Mouse (Mus musculus) activated CD4-positive, CD25-positive, alpha-beta regulatory T cell, adult 4 months (primary cell): Measurements from ENCODE around the gene Snrnp70. TPM values are rescaled to one million over a fixed set of nuclear protein-coding genes. Genes with fewer than 3 reads are reported as not detected.
A peak's percentile ranks its signal among the peaks of the same experiment; 100 is the strongest.

Source experiments
- ATAC-seq: one replicate; pipeline ENCODE4 v1.8.0; 2017
- polyA plus RNA-seq, 2 experiments: library from polyadenylated mRNA; unstranded; fragments of 100-300 nt; shearing (Covaris generic); gene quantifications; one replicate each; pipeline ENCODE4 v1.2.1; 2017

The Snrnp70 gene
- polyA plus RNA-seq, 2 experiments from 2014 or later, result 68.1 to 108 TPM

GRCm38 (mm10) chr7:45409497-45410163 is 14.1 kb upstream of the Snrnp70 start:
- ATAC-seq, result no peak

- ATAC-seq, result no peak
Observed at GRCm38 (mm10) chr7:45408949-45409348, 13.4 kb upstream of the Snrnp70 start.

GRCm38 (mm10) chr7:45408351-45408750 is 12.8 kb upstream of the Snrnp70 start:
- ATAC-seq, result no peak

- no peak for ATAC-seq
Observed at GRCm38 (mm10) chr7:45407836-45408235, 12.3 kb upstream of the Snrnp70 start.

- no peak for ATAC-seq
Observed at GRCm38 (mm10) chr7:45406157-45407156, 10.9 kb upstream of the Snrnp70 start.

GRCm38 (mm10) chr7:45405091-45406075 is 9.8 kb upstream of the Snrnp70 start, which contains the start of gene Kcna7:
TSS of gene Kcna7 (plus strand) at chr7:45405653.
- ATAC-seq, result no peak

GRCm38 (mm10) chr7:45403532-45404261 is 8.2 kb upstream of the Snrnp70 start:
- peak; percentile 78 for ATAC-seq

GRCm38 (mm10) chr7:45401521-45402085 is 6.1 kb upstream of the Snrnp70 start:
- no peak for ATAC-seq

GRCm38 (mm10) chr7:45396787-45397186 is 1.2 kb upstream of the Snrnp70 start:
- ATAC-seq, result no peak

GRCm38 (mm10) chr7:45396337-45396775 is 814 bp upstream of the Snrnp70 start:
- peak; percentile 26 for ATAC-seq

- peak; percentile 55 for ATAC-seq
Observed at GRCm38 (mm10) chr7:45395129-45395541, 407 bp downstream of the Snrnp70 start.

- ATAC-seq, result no peak
Observed at GRCm38 (mm10) chr7:45386077-45386476, 9.5 kb downstream of the Snrnp70 start.

GRCm38 (mm10) chr7:45376057-45376456 is 19.5 kb downstream of the Snrnp70 start:
- no peak for ATAC-seq

- peak; percentile 29 for ATAC-seq
Observed at GRCm38 (mm10) chr7:45374620-45375019, 20.9 kb downstream of the Snrnp70 start.

GRCm38 (mm10) chr7:45372371-45372770 is 23.2 kb downstream of the Snrnp70 start:
- no peak for ATAC-seq

- peak; percentile 68 for ATAC-seq
Observed at GRCm38 (mm10) chr7:45370475-45371311, 24.8 kb downstream of the Snrnp70 start, which contains the start of gene Lin7b. TSS of gene Lin7b (minus strand) at chr7:45370583.

- ATAC-seq, result no peak
Observed at GRCm38 (mm10) chr7:45369836-45370474, 25.6 kb downstream of the Snrnp70 start.

- ATAC-seq, result no peak
Observed at GRCm38 (mm10) chr7:45369022-45369745, 26.4 kb downstream of the Snrnp70 start.

GRCm38 (mm10) chr7:45368178-45368577 is 27.4 kb downstream of the Snrnp70 start:
- ATAC-seq, result no peak
